Mouse (Mus musculus) pancreas, adult 10 weeks (tissue): ENCODE results near the gene Gmcl1. TPM values are rescaled to one million over a fixed set of nuclear protein-coding genes. Genes with fewer than 3 reads are reported as not detected.

Experiments
- polyA plus RNA-seq: library from polyadenylated mRNA; stranded (reverse); fragments of 350-450 nt; fragmentation: Illumina TruSeq; extraction: RNeasy Lipid Tissue Mini Kit (QIAGEN cat#74804); gene quantifications from one replicate; pipeline ENCODE4 v1.2.3, GENCODE M21; 2015; ENCODE audit warnings: low read depth, low replicate concordance; ENCODE audit not compliant: insufficient read depth

The Gmcl1 gene
- 5.0 TPM for polyA plus RNA-seq

DNA sequence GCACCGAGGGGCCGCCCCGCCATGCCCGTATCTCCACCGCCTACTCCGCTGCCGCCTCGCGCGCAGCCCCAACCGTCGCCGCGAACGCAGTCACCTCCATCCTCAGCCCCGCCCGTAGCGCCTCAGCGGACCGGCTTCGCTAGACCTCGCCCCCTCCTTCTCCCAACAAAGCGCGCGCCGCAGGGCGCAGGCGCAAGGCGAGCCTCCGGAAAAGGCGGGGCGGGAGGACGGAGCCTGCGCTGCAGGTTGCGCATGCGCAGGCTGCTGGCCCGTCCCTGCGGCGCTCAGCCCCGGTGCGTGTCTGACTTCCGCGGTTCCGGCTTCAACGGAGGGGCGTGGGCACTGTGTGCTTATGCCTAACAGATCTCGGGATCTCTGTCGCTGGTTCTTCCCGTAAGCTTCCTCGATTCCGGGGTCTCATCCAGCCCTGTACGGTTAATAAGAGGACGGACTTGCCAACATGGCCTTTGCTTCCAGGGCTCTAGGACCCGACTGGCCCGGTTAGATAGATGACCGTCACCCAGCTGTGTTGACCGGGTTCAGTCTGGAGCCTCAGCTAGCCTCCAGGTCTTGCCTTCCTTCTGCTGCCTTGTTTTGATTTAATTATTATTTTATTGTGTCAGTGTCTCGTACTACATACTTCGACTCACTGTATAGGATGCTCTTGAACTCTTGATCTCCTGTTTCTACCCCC lies at the start of gene Gmcl1:
Gene Gmcl1, minus strand, starts transcription at position 201 of the 694 bp plus-strand sequence.

DNA sequence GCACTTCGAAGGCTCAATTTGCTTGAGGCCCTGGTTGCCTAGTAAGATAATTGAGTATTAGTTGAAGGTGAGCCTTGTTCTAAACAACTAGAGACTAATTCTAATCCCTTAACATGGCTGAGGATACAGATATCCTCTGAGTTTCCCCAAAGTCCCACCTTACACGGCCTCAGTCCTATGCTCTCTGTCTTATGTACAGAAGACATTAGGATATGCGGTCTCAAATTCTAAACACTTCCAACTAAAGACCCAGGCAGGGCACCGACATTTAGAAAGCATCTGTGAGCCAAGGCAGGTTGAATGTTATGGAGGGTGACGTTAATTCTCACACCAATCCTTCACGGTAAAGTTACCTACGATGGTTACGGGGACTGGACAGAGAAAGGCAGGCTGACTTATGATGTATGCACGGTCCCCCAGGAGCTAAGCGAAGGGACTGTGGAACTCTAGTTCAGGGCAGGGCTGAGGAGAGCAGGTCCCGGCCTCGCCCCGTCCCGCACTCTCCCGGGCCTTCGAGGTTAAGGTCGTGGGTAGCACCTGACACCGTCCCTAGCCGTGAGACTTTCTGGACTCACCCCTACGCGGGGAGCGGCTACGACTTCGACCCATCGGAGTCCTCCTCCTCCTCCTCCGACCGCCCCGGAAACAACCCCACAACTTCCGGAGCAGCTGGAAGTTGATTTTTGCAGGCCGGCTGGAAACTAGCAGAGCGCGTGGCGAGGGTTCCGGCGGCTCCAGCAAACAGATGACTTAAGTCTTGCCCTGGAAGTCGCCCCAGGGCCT lies 49.1 kb downstream of the Gmcl1 start, which contains the start of gene Snrnp27:
Gene Snrnp27, minus strand, starts transcription at position 651 of the 783 bp plus-strand sequence.

DNA sequence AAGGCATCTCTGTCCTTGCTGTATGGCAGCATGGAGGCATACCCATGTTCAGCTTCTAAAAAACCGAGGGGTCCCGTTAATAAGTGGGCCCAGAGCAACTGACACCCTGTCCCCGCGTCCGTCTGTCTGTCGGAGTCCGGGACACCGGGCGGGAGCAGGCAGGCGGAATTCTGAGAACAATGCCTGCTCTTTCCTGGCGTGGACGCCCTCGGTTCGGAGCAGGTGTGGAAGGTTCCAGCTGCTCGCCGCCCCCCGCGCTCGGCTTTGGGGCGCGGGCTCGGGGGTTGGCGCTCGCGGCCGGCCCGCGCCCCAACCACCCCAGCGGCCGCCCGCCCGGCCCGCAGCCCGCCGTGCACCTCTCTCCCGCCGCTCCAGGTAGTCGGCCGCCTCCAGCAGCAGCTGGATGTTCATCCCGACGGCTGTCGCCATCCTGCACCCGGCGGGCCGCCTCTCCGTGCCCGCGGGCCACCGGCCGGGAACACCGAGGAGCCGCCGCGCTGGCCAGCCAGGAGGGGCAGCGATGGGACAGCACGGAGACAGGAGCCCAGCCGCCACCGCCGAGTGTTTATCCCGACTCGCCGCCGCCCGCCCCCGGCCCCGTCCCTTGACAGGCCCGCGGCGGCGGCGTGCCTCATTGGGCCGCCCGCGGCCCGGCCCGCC lies 64.5 kb downstream of the Gmcl1 start, which contains the start of gene Mxd1:
Gene Mxd1, minus strand, starts transcription at position 582 of the 660 bp plus-strand sequence.

Other genes starting within 250 kb of the Gmcl1 start
- 31.3 TPM for gene Pcbp1, start 207.1 kb downstream of the Gmcl1 start, polyA plus RNA-seq
- gene Asprv1, start 105.2 kb downstream of the Gmcl1 start, polyA plus RNA-seq: not detected
- gene Mxd1, start 64.2 kb downstream of the Gmcl1 start, polyA plus RNA-seq: 2.9 TPM
- 16.1 TPM for gene Snrnp27, start 48.9 kb downstream of the Gmcl1 start, polyA plus RNA-seq
- gene Anxa4, start 60.2 kb upstream of the Gmcl1 start, polyA plus RNA-seq: 25.8 TPM
- 5.3 TPM for gene Aak1, start 116.1 kb upstream of the Gmcl1 start, polyA plus RNA-seq